Mouse (Mus musculus) heart, adult 2 months (tissue): Measurements from ENCODE around the gene Gcm1.

Source experiments
- CTCF ChIP-seq: fragments of 200-600 bp; IDR thresholded peaks from 2 replicates; pipeline ENCODE4 v1.8.1; 2022; ENCODE audit warnings: antibody characterized with exemption, mild to moderate bottlenecking, moderate library complexity
- EP300 ChIP-seq: fragments of 200-500 bp; IDR thresholded peaks from 2 replicates; pipeline ENCODE4 v1.6.1; 2011; ENCODE audit warnings: low read depth, low read length, control low read depth; ENCODE audit not compliant: insufficient read depth

DNA sequence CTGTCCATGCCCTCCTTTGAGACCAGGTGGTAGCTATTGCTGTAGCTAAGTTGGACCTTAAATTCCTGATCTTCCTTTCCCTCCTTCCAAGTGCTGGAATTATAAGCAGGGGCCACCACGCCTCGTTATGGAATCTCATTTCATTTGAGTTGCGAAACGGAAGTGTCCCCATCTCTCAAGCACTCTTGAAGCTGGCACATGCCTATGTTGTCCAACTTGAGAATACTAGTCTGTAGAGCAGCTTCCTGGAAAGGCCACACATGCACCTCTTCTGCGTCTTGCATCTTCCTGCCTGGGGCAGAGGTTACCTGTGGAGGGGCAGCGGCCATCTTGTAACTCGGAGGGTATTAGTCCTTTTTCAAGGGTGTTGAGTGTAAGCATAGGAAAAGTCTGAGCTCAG is 42.3 kb upstream of the Gcm1 start:
- TF ChIP-seq CTCF: no peak
- TF ChIP-seq EP300: no peak
